Mouse (Mus musculus) stomach, postnatal 0 days (tissue): Measurements from ENCODE around the gene Myo6.

Source experiments
- CTCF ChIP-seq: IDR thresholded peaks from 2 replicates; pipeline ENCODE4 v1.5.1; 2016; ENCODE audit warnings: antibody characterized with exemption, low read depth, mild to moderate bottlenecking, moderate library complexity
- EP300 ChIP-seq: optimal IDR thresholded peaks from 2 replicates; pipeline ENCODE3; 2016; ENCODE audit warnings: antibody characterized with exemption

GRCm38 (mm10) chr9:80202374-80203060 is 37.7 kb downstream of the Myo6 start:
- TF ChIP-seq EP300 = no peak
- TF ChIP-seq CTCF = no peak
